Mouse (Mus musculus): ENCODE measurements around the gene Gpc6. TPM values are rescaled to one million over a fixed set of nuclear protein-coding genes. Genes with fewer than 3 reads are reported as not detected.

The Gpc6 gene
- polyA plus RNA-seq, 1 experiment from 2014 or later: 19.3 TPM

- WGBS: under 1% methylated on average over 50 of the region's 52 CpGs
- ATAC-seq: peak; percentile 85
Measured at GRCm38 (mm10) chr14:116926404-116927171, 1.5 kb downstream of the Gpc6 start.

GRCm38 (mm10) chr14:116927341-116928315 is 2.5 kb downstream of the Gpc6 start:
- no peaks in the 10 kb centered on the region for H3K9me3 ChIP-seq (ENCODE audit: control insufficient read depth, low read length)

More at GRCm38 (mm10) chr14:116926404-116927171, 1.5 kb downstream of the Gpc6 start:
- Histone ChIP-seq H3K27ac (ENCODE audit: low read depth, low read length) (peak overlapping the region; percentile 95), H3K27me3 (replicated peaks; ENCODE audit: control insufficient read depth, insufficient read depth, low read length) (no peaks in the 10 kb centered on the region), H3K9ac (ENCODE audit: low read depth, low read length) (peak overlapping the region; percentile 72), H3K4me2 (ENCODE audit: low read length) (peak overlapping the region; percentile 89), H3K9me3 (ENCODE audit: control insufficient read depth, low read length) (no peaks in the 10 kb centered on the region), H3K4me1 (ENCODE audit: control insufficient read depth, insufficient read depth, low read depth, low read length) (peaks cover 14% of the 10 kb centered on the region), H3K4me3 (ENCODE audit: low read length) (peak overlapping the region; percentile 68), H3K36me3 (ENCODE audit: control insufficient read depth, insufficient read depth, low read length) (no peaks in the 10 kb centered on the region)

GRCm38 (mm10) chr14:116928395-116928794 is 3.3 kb downstream of the Gpc6 start:
- 32% methylated on average over 2 of the region's 2 CpGs for WGBS
- peak overlapping the region; percentile 68 for H3K4me3 ChIP-seq (ENCODE audit: low read length)
- ATAC-seq: no peak
- H3K4me1 ChIP-seq (ENCODE audit: control insufficient read depth, insufficient read depth, low read depth, low read length): peaks cover 14% of the 10 kb centered on the region
- no peak overlapping the region; the same call in 1 of the 2 replicates for H3K27ac ChIP-seq (ENCODE audit: low read depth, low read length)
- no peaks in the 10 kb centered on the region for H3K9me3 ChIP-seq (ENCODE audit: control insufficient read depth, low read length)
- no peaks in the 10 kb centered on the region for H3K36me3 ChIP-seq (ENCODE audit: control insufficient read depth, insufficient read depth, low read length)
- H3K9ac ChIP-seq (ENCODE audit: low read depth, low read length): no peak overlapping the region; the same call in 1 of the 2 replicates
- H3K27me3 ChIP-seq (replicated peaks; ENCODE audit: control insufficient read depth, insufficient read depth, low read length): no peaks in the 10 kb centered on the region
- H3K4me2 ChIP-seq (ENCODE audit: low read length): peak overlapping the region; percentile 89

More at GRCm38 (mm10) chr14:116927341-116928315, 2.5 kb downstream of the Gpc6 start:
- under 1% methylated on average over 21 of the region's 21 CpGs for WGBS
- Histone ChIP-seq H3K27me3 (replicated peaks; ENCODE audit: control insufficient read depth, insufficient read depth, low read length) (no peaks in the 10 kb centered on the region), H3K36me3 (ENCODE audit: control insufficient read depth, insufficient read depth, low read length) (no peaks in the 10 kb centered on the region), H3K4me2 (ENCODE audit: low read length) (peak overlapping the region; percentile 89), H3K9ac (ENCODE audit: low read depth, low read length) (peak overlapping the region; percentile 72), H3K4me3 (ENCODE audit: low read length) (peak overlapping the region; percentile 68), H3K27ac (ENCODE audit: low read depth, low read length) (peak overlapping the region; percentile 95), H3K4me1 (ENCODE audit: control insufficient read depth, insufficient read depth, low read depth, low read length) (peaks cover 14% of the 10 kb centered on the region)
- no peak for ATAC-seq

- H3K36me3 ChIP-seq (ENCODE audit: control insufficient read depth, insufficient read depth, low read length): no peaks in the 10 kb centered on the region
- ATAC-seq: no peak
- peaks cover 14% of the 10 kb centered on the region for H3K4me1 ChIP-seq (ENCODE audit: control insufficient read depth, insufficient read depth, low read depth, low read length)
- H3K4me2 ChIP-seq (ENCODE audit: low read length): peak overlapping the region; percentile 89
- H3K27ac ChIP-seq (ENCODE audit: low read depth, low read length): no peak overlapping the region; the same call in 1 of the 2 replicates
- no peaks in the 10 kb centered on the region for H3K27me3 ChIP-seq (replicated peaks; ENCODE audit: control insufficient read depth, insufficient read depth, low read length)
- no peaks in the 10 kb centered on the region for H3K9me3 ChIP-seq (ENCODE audit: control insufficient read depth, low read length)
- 29% methylated on average over 7 of the region's 7 CpGs for WGBS
- peak overlapping the region; percentile 22 for H3K9ac ChIP-seq (ENCODE audit: low read depth, low read length)
- peak overlapping the region; percentile 68 for H3K4me3 ChIP-seq (ENCODE audit: low read length)
Measured at GRCm38 (mm10) chr14:116928796-116929529, 3.8 kb downstream of the Gpc6 start.

GRCm38 (mm10) chr14:116933825-116934224 is 8.7 kb downstream of the Gpc6 start:
- Histone ChIP-seq H3K4me1 (ENCODE audit: control insufficient read depth, insufficient read depth, low read depth, low read length) (peaks cover 4% of the 10 kb centered on the region), H3K4me3 (ENCODE audit: low read length) (no peak overlapping the region), H3K9me3 (ENCODE audit: control insufficient read depth, low read length) (no peaks in the 10 kb centered on the region), H3K27me3 (replicated peaks; ENCODE audit: control insufficient read depth, insufficient read depth, low read length) (no peaks in the 10 kb centered on the region), H3K4me2 (ENCODE audit: low read length) (no peak overlapping the region), H3K9ac (ENCODE audit: low read depth, low read length) (no peak overlapping the region), H3K36me3 (ENCODE audit: control insufficient read depth, insufficient read depth, low read length) (no peaks in the 10 kb centered on the region), H3K27ac (ENCODE audit: low read depth, low read length) (no peak overlapping the region)
- 86% methylated on average over 5 of the region's 5 CpGs for WGBS
- no peak for ATAC-seq

- no peaks in the 10 kb centered on the region for H3K27me3 ChIP-seq (replicated peaks; ENCODE audit: control insufficient read depth, insufficient read depth, low read length)
- no peaks in the 10 kb centered on the region for H3K9me3 ChIP-seq (ENCODE audit: control insufficient read depth, low read length)
- no peak overlapping the region for H3K4me2 ChIP-seq (ENCODE audit: low read length)
- H3K4me3 ChIP-seq (ENCODE audit: low read length): no peak overlapping the region
- H3K4me1 ChIP-seq (ENCODE audit: control insufficient read depth, insufficient read depth, low read depth, low read length): no peaks in the 10 kb centered on the region
- 66% methylated on average over 14 of the region's 14 CpGs for WGBS
- no peak overlapping the region for H3K9ac ChIP-seq (ENCODE audit: low read depth, low read length)
- no peak overlapping the region for H3K27ac ChIP-seq (ENCODE audit: low read depth, low read length)
- peak; percentile 61; the same call in 1 of the 2 replicates for ATAC-seq
- no peaks in the 10 kb centered on the region for H3K36me3 ChIP-seq (ENCODE audit: control insufficient read depth, insufficient read depth, low read length)
Measured at GRCm38 (mm10) chr14:116937910-116938560, 12.9 kb downstream of the Gpc6 start.

GRCm38 (mm10) chr14:116938735-116939134 is 13.6 kb downstream of the Gpc6 start:
- ATAC-seq: no peak
- Histone ChIP-seq H3K9ac (ENCODE audit: low read depth, low read length) (no peak overlapping the region), H3K9me3 (ENCODE audit: control insufficient read depth, low read length) (no peaks in the 10 kb centered on the region), H3K27ac (ENCODE audit: low read depth, low read length) (no peak overlapping the region), H3K27me3 (replicated peaks; ENCODE audit: control insufficient read depth, insufficient read depth, low read length) (no peaks in the 10 kb centered on the region), H3K4me2 (ENCODE audit: low read length) (no peak overlapping the region), H3K36me3 (ENCODE audit: control insufficient read depth, insufficient read depth, low read length) (no peaks in the 10 kb centered on the region), H3K4me3 (ENCODE audit: low read length) (no peak overlapping the region), H3K4me1 (ENCODE audit: control insufficient read depth, insufficient read depth, low read depth, low read length) (no peaks in the 10 kb centered on the region)
- 91% methylated on average over 9 of the region's 9 CpGs for WGBS

GRCm38 (mm10) chr14:116939561-116939960 is 14.4 kb downstream of the Gpc6 start:
- 0 out of 2 replicates have a peak, but pooled peaks cover 3% of the 10 kb centered on the region for H3K9me3 ChIP-seq (ENCODE audit: control insufficient read depth, low read length)
- no peak overlapping the region for H3K4me3 ChIP-seq (ENCODE audit: low read length)
- no peak for ATAC-seq
- no peak overlapping the region for H3K4me2 ChIP-seq (ENCODE audit: low read length)
- 90% methylated on average over 1 of the region's 1 CpGs for WGBS
- no peaks in the 10 kb centered on the region for H3K36me3 ChIP-seq (ENCODE audit: control insufficient read depth, insufficient read depth, low read length)
- no peaks in the 10 kb centered on the region for H3K27me3 ChIP-seq (replicated peaks; ENCODE audit: control insufficient read depth, insufficient read depth, low read length)
- no peak overlapping the region for H3K27ac ChIP-seq (ENCODE audit: low read depth, low read length)
- no peaks in the 10 kb centered on the region for H3K4me1 ChIP-seq (ENCODE audit: control insufficient read depth, insufficient read depth, low read depth, low read length)
- H3K9ac ChIP-seq (ENCODE audit: low read depth, low read length): no peak overlapping the region
